Mouse (Mus musculus): Measurements from ENCODE around the gene Aplnr.

Aplnr gene

GRCm38 (mm10) chr2:85137601-85138140 lies 1.6 kb downstream of the Aplnr start:
- DNase-seq (ENCODE audit: low spot score in 2 of 2), result peak in 1 of 2 experiments; percentile 3

DNA sequence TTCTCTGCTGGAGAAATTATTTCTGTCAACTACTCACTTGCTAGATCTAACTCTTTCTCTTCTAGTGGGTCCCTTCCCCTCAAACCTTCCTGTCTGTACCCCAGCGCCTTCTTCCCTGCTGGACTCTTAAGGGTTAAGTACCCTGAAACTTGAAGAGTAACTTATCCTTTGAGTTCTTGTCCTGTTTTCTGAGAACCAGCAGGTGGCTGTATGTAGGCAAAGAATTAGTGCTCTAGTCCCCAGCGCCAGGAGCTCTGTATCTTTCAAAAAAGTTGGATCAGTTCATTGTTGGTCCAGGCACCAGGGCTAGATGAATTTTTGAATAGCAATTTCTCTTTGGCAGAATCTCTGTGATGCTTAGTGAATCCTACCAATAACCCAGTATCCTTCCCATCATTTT lies 2.1 kb downstream of the Aplnr start:
- DNase-seq (ENCODE audit: low spot score in 2 of 2), result peak in 1 of 2 experiments; percentile 4

GRCm38 (mm10) chr2:85139393-85139792 lies 3.4 kb downstream of the Aplnr start:
- no peak for DNase-seq (ENCODE audit: low spot score in 2 of 2)

DNA sequence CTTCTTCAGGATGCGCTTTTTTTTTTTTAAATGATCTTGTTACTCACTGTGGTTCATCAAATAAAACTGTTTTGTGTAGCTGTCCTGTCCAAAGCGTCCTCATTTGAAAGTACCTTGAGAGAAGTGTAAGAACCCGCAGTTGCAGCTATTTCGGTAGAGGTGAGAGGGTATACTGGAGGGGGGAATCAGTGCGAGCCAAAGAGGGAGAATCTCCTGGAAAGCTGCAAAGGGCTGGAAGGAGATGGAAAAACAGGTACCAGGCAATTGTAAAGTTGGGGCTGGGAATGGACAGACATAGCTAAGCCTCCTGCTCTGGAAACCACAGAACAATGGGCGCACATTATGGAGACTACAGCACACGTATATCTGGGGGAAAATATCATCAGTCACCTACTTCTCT lies 3.8 kb downstream of the Aplnr start:
- DNase-seq (ENCODE audit: low spot score in 2 of 2), result no peak

DNA sequence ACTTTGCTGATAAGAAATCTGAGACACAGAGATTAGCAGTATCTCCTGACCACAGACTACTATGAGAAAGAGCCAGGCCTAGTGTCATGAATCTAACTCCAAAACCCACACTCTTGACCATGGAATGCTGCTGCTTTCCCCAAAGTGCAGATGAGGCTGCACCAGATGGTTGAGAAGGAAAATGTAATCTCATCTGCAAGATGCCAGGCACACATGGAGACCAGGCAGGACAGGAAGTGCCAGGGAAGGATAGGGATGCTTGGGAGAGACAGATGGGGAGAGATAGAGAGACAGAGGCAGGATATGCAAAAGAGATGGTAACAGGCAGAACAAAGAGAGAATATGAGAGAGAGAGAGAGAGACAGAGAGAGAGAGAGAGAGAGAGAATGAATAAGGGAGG lies 4.8 kb downstream of the Aplnr start:
- no peak for DNase-seq (ENCODE audit: low spot score in 2 of 2)

- DNase-seq (ENCODE audit: low spot score in 2 of 2), result no peak
Observed at GRCm38 (mm10) chr2:85144908-85145307, 8.9 kb downstream of the Aplnr start.

DNA sequence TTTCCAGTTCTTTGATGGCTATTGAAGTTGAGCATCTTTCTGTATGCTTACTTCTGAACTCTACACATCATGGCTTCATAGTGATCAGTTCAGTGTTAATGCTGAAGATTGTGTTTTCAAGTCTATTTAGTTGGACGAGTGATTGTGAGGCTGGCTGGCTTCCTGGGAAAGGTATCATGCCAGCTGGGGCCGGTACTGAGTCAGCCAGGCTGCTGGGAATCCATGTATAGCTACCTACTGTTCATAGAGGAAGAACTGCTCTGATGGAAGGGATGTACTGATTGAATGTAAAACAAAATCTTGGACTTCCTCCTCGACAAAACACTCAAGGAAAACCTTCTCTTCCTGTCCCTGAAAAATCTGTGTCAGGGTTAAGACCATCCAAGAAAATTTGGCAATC lies 9.3 kb downstream of the Aplnr start:
- DNase-seq (ENCODE audit: low spot score in 2 of 2), result no peak

DNA sequence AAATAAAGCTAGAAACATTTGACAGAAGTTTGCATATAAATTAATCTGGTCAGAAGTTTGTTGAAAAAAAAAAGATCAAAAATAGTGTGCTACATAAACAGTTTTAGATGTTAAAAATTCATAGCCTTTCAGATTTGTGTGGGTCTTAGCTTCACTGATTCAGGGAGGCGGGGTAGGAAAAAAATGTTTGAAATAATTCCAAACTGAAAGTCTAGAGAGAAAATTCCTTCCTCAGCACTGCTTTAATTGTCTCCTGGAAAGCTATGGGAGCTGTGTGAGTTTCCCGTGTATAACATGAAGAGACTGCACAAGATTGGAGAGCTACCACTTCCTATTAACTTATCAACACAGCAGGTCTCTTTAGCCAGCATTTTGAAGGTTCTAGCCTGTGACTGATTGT lies 11.5 kb downstream of the Aplnr start:
- DNase-seq (ENCODE audit: low spot score in 2 of 2), result no peak

GRCm38 (mm10) chr2:85150373-85150772 lies 14.3 kb downstream of the Aplnr start:
- DNase-seq (ENCODE audit: low spot score in 2 of 2), result no peak

GRCm38 (mm10) chr2:85151233-85151632 lies 15.2 kb downstream of the Aplnr start:
- no peak for DNase-seq (ENCODE audit: low spot score in 2 of 2)

DNA sequence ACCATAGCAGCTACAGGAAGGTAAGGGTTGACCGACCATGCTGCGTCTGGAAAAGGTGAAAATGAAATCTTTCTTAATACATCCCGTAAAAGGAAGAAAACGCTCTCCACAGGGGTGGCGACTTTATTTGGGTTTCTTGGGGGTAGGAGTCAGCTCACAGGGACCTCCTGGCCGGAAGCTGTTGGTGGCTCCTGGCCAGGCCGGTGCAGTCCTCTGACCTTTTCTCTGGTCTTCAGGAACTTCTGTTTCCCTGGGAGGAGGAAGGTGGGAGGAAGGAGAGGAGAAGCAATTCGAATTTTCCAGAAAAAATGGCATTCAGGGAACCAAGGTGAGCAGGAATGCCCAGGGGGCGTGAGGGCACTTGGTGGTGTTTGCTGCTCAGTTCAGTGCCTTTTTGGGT lies 19.3 kb downstream of the Aplnr start:
- no peak for DNase-seq (ENCODE audit: low spot score in 2 of 2)

- DNase-seq (ENCODE audit: low spot score in 2 of 2), result no peak
Observed at GRCm38 (mm10) chr2:85156136-85156535, 20.1 kb downstream of the Aplnr start.

DNA sequence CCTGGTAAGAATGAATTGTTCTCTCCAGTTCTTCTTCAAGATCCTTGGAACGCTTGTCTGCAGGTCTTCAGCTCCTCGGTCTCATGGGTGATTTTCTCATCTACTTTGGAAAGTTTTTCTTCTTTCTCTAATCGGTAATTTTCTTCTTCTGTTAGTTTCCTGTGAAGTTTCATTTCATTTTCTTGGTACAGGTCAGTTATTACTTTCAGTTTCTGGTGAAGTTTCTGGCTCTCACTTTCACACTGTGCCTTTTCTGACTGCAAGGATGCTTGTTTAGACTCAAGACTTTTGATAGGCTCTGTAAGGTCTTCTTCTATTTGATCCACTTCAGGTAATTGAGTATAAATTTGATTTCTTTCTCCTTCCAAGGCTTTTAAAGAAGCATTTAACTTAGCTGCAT lies 21.4 kb downstream of the Aplnr start:
- no peak for DNase-seq (ENCODE audit: low spot score in 2 of 2)

DNA sequence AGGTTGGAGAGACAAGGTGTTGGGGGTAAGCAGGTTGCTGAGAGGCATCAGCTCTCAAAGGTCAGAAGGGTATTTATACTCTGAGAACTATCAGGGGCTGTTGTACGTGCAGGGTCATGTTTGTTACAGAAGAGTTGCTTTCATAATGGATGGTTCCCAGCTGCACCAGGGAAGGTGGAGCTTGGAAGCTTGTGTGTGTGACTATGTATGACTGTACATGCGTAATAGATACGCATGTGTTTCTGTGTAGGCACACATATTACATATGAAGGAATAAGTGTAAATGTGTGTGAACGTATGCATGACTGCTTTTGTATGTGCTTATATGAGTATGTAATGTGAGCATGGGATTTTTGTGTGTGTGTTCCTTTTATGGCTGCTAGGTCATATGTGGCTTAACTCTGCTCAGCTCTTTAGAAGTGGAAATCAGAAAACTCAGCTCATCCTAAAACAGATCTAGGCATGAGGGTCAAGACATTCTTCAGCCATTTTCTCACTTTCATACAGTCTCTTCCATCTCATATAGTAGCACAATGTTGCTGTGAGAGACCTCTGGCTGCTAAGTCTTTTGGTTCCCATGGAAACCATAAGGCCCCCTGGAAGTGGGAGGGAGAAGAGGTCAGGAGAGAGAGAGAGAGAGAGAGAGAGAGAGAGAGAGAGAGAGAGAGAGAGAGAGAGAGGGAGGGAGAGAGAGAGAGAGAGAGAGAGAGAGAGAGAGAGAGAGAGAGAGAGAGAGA lies 25.0 kb downstream of the Aplnr start:
- no peak for DNase-seq (ENCODE audit: low spot score in 2 of 2)

DNA sequence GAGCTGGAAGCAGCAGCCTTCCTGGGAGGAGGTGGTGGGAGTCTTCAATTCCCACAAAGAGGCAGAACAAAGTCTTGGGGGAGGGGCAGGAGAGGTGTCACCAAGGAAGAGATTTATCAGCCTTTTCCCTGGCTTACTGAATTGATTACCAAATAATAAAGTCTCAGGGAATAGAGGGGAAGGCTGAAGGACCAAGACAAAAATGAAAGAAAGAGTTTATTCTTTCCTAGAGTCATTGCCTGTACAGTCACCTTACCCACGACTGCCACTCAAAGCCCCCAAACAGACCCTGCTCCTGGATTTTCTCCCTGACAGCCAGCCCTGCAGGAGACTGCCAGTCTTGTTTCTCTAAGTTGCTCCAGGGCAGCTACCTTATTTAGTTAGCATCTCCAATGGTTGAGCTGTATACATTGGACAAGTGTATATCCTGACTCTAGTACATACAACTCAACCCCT lies 25.6 kb downstream of the Aplnr start:
- DNase-seq (ENCODE audit: low spot score in 2 of 2), result no peak

- no peak for DNase-seq (ENCODE audit: low spot score in 2 of 2)
Observed at GRCm38 (mm10) chr2:85163311-85164047, 27.5 kb downstream of the Aplnr start.

GRCm38 (mm10) chr2:85167624-85168023 lies 31.6 kb downstream of the Aplnr start:
- no peak for DNase-seq (ENCODE audit: low spot score in 2 of 2)

- no peak for DNase-seq (ENCODE audit: low spot score in 2 of 2)
Observed at GRCm38 (mm10) chr2:85168327-85168726, 32.3 kb downstream of the Aplnr start.

- no peak for DNase-seq (ENCODE audit: low spot score in 2 of 2)
Observed at GRCm38 (mm10) chr2:85172071-85172762, 36.2 kb downstream of the Aplnr start.

DNA sequence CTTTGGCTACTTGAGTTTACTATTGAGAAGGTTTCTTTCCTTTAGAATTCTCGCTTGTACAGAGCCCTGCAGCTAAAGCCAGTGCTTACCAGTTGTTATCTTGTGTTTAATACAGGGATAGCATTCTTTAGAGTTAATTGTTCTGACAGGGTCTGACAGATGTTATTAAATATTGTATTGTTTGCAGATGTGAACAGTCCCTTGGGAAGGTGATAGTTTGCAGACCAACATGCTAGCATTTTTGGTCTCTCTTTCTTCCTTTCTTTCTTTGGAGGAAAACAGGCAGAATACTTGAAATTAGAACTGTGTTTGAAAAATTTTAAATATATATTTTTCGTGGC lies 36.7 kb downstream of the Aplnr start:
- DNase-seq (ENCODE audit: low spot score in 2 of 2), result no peak

DNA sequence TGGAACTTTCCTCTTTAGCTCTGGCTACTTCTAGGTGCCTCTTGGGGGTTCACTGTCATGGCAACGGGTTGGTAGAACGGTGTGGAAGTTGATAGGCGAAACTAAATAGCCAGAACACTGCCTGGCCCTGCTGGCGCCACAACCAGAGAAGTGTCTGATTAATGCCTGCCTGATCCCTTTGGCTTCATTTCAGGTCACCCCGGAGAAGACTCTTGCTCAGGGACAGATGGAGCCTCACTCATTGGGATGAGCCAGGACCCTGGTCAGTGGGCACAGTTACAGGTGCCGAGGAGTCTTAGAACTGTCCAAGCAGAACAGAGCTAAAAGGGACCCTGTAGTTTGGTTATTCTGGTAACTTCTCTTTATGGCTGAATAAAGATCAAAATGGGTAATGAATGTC lies 37.5 kb downstream of the Aplnr start:
- no peak for DNase-seq (ENCODE audit: low spot score in 2 of 2)

DNA sequence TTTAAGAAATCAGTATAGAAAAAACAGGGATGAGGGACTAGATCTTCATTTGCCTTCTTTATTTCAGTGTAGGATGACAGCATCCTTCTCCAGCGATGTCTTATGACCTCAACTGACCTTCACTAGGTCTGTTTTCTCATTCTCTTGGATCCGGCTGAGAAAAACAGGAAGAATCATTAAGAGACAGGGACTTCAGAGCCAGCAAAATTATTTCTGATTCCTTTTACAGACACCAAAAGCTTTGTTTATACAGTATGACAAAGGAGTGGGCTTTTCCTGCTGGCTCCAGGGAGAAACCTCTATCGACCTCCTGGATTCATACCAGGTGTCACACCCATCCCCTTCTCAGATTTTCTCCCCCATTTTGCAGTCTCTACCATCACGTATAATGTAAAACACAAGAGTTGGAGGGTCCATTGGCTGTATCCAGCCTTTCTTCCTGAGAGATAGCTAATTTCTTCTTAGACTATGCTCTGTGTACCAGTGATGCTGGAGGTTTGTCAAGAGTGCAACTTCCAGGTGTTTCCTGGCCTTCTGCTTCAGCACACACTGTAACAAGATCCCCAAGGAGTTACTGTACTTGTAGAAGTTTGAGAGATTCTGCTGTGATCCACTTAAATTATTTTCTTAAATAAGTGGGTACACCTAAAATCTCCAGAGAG lies 42.2 kb downstream of the Aplnr start:
- no peak for DNase-seq (ENCODE audit: low spot score in 2 of 2)

All from frontal cortex, postnatal 10 days (tissue).